Mouse (Mus musculus) hindbrain, embryonic 16.5 days (tissue): ENCODE data around the gene Nms. TPM values are rescaled to one million over a fixed set of nuclear protein-coding genes. Genes with fewer than 3 reads are reported as not detected.

Experiments
- ATAC-seq: fragments of 200-750 bp; cut with Nextera tagmentation; 2 replicates; pipeline ENCODE4 v1.8.0; 2017; ENCODE audit warnings: moderate TSS enrichment, moderate library complexity
- H3K27ac ChIP-seq: fragments of 300-500 bp; sonication (generic); 2 replicates; pipeline ENCODE4 v1.5.1; 2014; ENCODE audit warnings: low read depth, mild to moderate bottlenecking, control low read depth, low read length, moderate library complexity
- H3K27me3 ChIP-seq: fragments of 300-500 bp; sonication (generic); replicated peaks from 2 replicates; pipeline ENCODE4 v1.6.1; 2014; ENCODE audit warnings: low read length; ENCODE audit not compliant: control insufficient read depth, insufficient read depth
- H3K36me3 ChIP-seq: fragments of 300-500 bp; sonication (generic); 2 replicates; pipeline ENCODE4 v1.6.1; 2014; ENCODE audit warnings: mild to moderate bottlenecking, low read length, moderate library complexity, mixed read lengths; ENCODE audit not compliant: control insufficient read depth, insufficient read depth
- H3K4me1 ChIP-seq: fragments of 300-500 bp; sonication (generic); 2 replicates; pipeline ENCODE4 v1.6.1; 2014; ENCODE audit warnings: low read depth, low read length; ENCODE audit not compliant: control insufficient read depth, insufficient read depth
- H3K4me2 ChIP-seq: fragments of 300-500 bp; sonication (generic); 2 replicates; pipeline ENCODE4 v1.6.1; 2014; ENCODE audit warnings: mild to moderate bottlenecking, low read length, control low read depth, moderate library complexity
- H3K4me3 ChIP-seq: fragments of 300-500 bp; sonication (generic); 2 replicates; pipeline ENCODE4 v1.5.1; 2014; ENCODE audit warnings: mild to moderate bottlenecking, low read length, control low read depth, moderate library complexity
- H3K9ac ChIP-seq: fragments of 300-500 bp; sonication (generic); 2 replicates; pipeline ENCODE4 v1.6.1; 2014; ENCODE audit warnings: low read depth, mild to moderate bottlenecking, control low read depth, low read length, moderate library complexity
- H3K9me3 ChIP-seq: fragments of 300-500 bp; sonication (generic); 2 replicates; pipeline ENCODE4 v1.6.1; 2014; ENCODE audit warnings: mild to moderate bottlenecking, low read length, moderate library complexity; ENCODE audit not compliant: control insufficient read depth
- WGBS: fragments of 180-500 bp; shearing (Covaris S2); extraction: QIAGEN DNeasy Blood & Tissue Kit; methylation state at CpG from one replicate; pipeline ENCODE4 v1.1.7; 2014; 5-methylcytosine and 5-hydroxymethylcytosine counted together
- polyA plus RNA-seq: library from polyadenylated mRNA; unstranded; fragments of >200 nt; fragmentation: Nextera tagmentation; extraction: Ambion mirVana; gene quantifications from 2 replicates; pipeline ENCODE4 v1.2.1, GENCODE M21; 2015

Nms gene
- polyA plus RNA-seq, 1 experiment from 2014 or later = 2.0 TPM

DNA sequence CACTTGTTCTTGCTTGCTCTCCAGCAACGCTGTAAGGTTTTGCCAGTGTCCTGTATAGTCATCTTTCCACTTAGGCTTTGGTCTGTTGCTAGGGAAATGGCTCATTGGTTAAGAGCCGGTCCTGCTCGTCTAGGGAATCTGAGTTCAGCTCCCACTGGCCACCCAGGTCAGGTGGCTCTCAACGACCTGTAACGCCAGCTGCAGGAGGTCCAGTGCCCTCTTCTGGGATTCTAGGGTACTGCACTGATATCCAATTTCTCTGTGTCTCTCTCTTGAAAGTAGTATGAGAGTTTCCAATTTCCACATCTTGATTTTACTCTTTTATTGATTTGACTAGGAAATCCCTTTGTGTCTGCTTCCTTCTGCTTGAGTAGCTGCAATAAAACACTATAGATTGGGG is 4.3 kb upstream of the Nms start:
- no peak overlapping the region for H3K4me2 ChIP-seq
- H3K4me3 ChIP-seq = no peak overlapping the region
- H3K9ac ChIP-seq = no peak overlapping the region
- H3K36me3 ChIP-seq = no peaks in the 10 kb centered on the region
- H3K9me3 ChIP-seq = no peaks in the 10 kb centered on the region
- 27% methylated on average over 5 of the region's 5 CpGs for WGBS
- no peak overlapping the region for H3K27ac ChIP-seq
- ATAC-seq = no peak
- H3K27me3 ChIP-seq = no peaks in the 10 kb centered on the region; the same call in 1 of the 2 replicates
- H3K4me1 ChIP-seq = no peaks in the 10 kb centered on the region

DNA sequence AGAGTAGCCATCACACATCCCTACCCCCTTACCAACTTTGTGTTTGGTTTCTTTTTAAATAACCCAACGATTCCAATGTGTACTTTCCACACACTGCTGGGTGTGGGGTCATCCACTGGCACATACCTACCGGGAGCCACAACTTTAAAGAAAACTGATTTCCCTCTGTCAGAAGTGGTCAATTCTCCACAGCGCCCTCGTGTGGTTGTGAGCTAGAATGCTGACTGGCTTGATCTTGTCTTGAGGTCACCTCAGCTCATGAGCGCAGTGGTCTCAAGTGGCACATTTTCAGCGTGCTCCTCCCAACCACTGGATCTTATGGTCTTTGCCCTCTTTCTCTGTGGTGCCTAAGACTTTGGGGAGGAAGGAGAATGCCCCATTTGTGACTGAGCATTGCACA is 2.2 kb upstream of the Nms start:
- 24% methylated on average over 6 of the region's 6 CpGs for WGBS
- no peak overlapping the region for H3K27ac ChIP-seq
- no peak overlapping the region for H3K9ac ChIP-seq
- H3K9me3 ChIP-seq = no peaks in the 10 kb centered on the region
- no peaks in the 10 kb centered on the region for H3K36me3 ChIP-seq
- ATAC-seq = no peak
- H3K27me3 ChIP-seq = no peaks in the 10 kb centered on the region; the same call in 1 of the 2 replicates
- no peaks in the 10 kb centered on the region for H3K4me1 ChIP-seq
- no peak overlapping the region for H3K4me3 ChIP-seq
- no peak overlapping the region for H3K4me2 ChIP-seq

DNA sequence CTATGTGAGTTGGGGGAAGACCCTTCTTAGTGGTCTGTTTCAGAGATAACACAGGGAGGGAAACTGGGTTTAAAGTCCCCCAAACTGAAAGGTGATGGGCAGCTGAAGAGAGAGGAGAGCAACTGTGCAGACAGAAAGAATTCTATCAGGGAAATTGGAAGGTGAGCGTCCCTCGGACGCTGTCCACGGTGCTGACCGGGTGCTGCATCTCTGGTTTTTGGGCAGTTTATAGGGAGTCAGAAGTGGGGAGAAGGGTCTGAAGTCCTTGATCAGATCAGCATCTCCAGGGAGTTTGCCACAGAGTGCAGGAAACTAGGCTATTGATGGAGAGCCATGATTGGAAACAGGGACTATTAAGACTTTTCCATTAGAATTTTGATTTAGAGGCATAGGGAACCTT is 659 bp downstream of the Nms start:
- Histone ChIP-seq H3K9ac (no peak overlapping the region), H3K4me1 (no peaks in the 10 kb centered on the region), H3K36me3 (no peaks in the 10 kb centered on the region), H3K27me3 (no peaks in the 10 kb centered on the region; the same call in 1 of the 2 replicates), H3K4me3 (no peak overlapping the region), H3K27ac (no peak overlapping the region), H3K4me2 (no peak overlapping the region), H3K9me3 (no peaks in the 10 kb centered on the region)
- WGBS = 7% methylated on average over 5 of the region's 5 CpGs
- ATAC-seq = no peak

DNA sequence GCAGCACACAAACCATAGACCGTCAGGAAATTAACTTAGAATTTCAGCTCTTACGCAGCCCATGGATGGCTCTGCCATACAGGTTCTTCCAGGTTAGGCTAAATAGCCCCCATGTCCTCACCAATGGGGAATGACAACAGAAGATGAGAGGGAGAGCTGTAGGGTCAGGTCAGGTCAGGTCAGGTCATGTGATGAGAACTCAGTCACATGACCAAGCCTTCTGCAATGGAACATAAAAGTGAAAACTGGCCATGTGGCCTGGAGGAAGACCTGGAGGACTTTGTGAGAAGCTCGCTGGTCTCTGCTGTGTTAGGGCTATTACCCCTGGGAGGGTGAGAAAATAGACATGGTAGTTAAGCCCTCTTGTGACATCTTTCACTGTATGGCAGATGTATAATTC is 17.5 kb downstream of the Nms start:
- no peak overlapping the region for H3K27ac ChIP-seq
- H3K36me3 ChIP-seq = no peaks in the 10 kb centered on the region
- WGBS = 88% methylated on average over 3 of the region's 3 CpGs
- no peaks in the 10 kb centered on the region for H3K27me3 ChIP-seq
- H3K4me1 ChIP-seq = no peaks in the 10 kb centered on the region
- no peak overlapping the region for H3K4me2 ChIP-seq
- H3K9ac ChIP-seq = no peak overlapping the region
- no peak overlapping the region for H3K4me3 ChIP-seq
- H3K9me3 ChIP-seq = no peaks in the 10 kb centered on the region
- ATAC-seq = no peak

DNA sequence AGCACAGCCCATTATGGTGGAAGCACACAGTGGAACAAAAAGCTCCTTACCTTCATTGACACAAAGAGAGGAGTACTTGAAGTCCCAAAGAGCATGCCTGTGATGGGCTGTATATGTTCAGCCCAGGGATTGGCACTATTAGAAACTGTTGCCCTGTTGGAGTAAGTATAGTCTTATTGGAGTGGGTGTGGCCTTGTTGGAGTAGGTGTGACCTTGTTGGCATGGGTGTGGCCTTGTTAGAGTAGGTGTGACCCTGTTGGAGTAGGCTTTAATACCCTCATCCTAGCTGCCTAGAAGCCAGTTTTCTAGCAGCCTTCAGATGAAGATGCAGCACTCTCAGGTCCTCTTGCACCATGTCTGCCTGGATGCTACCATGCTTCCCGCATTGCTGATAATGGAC is 30.2 kb downstream of the Nms start:
- H3K27me3 ChIP-seq = no peaks in the 10 kb centered on the region
- no peak overlapping the region for H3K9ac ChIP-seq
- no peak overlapping the region for H3K27ac ChIP-seq
- no peak overlapping the region for H3K4me2 ChIP-seq
- H3K4me3 ChIP-seq = no peak overlapping the region
- no peaks in the 10 kb centered on the region for H3K36me3 ChIP-seq
- H3K9me3 ChIP-seq = no peaks in the 10 kb centered on the region
- no peak for ATAC-seq
- 100% methylated on average over 1 of the region's 1 CpGs for WGBS
- no peaks in the 10 kb centered on the region for H3K4me1 ChIP-seq

DNA sequence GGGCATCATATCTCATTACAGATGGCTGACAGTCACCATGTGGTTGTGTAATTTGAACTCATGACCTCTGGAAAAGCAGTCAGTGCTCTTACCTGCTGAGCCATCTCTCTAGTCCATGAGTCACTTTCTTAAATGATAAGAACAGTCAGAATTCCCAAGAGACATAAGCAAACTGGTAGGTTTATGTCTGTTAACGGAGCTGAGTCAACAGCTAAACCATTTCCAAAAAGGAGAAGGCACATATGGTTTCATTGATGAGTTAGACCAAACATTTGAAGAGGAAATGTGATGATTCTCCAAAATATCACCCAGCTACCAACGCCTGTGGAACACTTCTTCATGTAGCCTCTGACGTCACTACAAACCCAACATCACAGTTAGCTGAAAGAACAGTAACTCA is 32.8 kb downstream of the Nms start:
- H3K4me1 ChIP-seq = no peaks in the 10 kb centered on the region
- 89% methylated on average over 3 of the region's 3 CpGs for WGBS
- H3K27me3 ChIP-seq = no peaks in the 10 kb centered on the region
- H3K9ac ChIP-seq = no peak overlapping the region
- H3K36me3 ChIP-seq = no peaks in the 10 kb centered on the region
- H3K9me3 ChIP-seq = no peaks in the 10 kb centered on the region
- H3K27ac ChIP-seq = no peak overlapping the region
- no peak overlapping the region for H3K4me3 ChIP-seq
- no peak for ATAC-seq
- H3K4me2 ChIP-seq = no peak overlapping the region

DNA sequence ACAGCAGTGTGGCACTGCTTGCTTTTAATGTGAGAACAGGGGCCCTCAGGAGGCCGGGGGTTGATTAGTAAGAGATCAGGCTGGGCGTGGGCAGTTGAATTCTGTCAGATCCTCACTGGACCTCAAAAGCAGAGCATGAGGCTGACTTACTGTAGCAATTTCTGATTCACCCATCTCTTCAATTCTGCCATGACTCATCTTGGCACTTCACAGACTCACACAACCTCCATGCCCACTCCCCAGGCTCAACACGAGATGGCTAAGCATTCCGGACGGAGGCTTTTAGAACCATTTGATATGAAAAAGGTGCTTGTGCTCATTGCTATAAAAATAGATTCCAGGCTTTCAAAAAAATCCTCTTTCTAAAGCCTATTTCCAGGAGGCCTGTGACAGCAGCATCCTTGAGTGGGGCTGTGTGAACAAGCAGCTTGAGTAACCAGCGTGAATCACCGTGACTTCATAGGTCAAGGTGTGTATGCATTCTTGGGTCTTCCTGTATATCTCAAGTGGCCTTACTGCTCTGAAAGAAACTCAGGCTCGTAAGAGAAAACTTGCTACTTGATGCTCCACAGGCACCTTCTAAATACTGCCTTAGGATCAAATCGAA is 34.1 kb downstream of the Nms start:
- H3K9ac ChIP-seq = no peak overlapping the region
- no peak for ATAC-seq
- H3K27me3 ChIP-seq = no peaks in the 10 kb centered on the region
- no peaks in the 10 kb centered on the region for H3K4me1 ChIP-seq
- no peaks in the 10 kb centered on the region for H3K36me3 ChIP-seq
- no peak overlapping the region for H3K4me3 ChIP-seq
- 89% methylated on average over 9 of the region's 9 CpGs for WGBS
- no peaks in the 10 kb centered on the region for H3K9me3 ChIP-seq
- H3K27ac ChIP-seq = no peak overlapping the region
- no peak overlapping the region for H3K4me2 ChIP-seq

DNA sequence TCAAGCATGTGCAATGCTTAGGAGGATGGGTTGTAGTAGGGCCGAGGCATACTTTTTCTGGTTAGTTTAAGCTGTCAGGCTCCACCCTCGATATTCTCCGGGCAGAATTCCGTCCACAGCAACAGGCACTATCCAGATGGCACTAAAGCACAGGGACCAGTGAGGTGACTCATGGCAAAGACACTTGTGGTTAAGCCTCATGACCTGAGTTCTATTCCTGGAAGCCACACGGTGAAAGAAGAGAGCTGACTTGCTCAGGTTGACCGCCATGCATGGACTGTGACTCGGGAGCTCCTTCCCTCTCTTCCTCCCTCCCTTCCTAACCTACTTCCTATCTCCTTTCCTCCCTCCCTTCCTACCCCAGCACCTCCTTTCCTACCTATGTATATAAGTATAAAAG is 41.0 kb downstream of the Nms start:
- WGBS = 87% methylated on average over 7 of the region's 7 CpGs
- H3K4me3 ChIP-seq = no peak overlapping the region
- no peaks in the 10 kb centered on the region for H3K27me3 ChIP-seq
- no peaks in the 10 kb centered on the region for H3K36me3 ChIP-seq
- no peak overlapping the region for H3K9ac ChIP-seq
- H3K4me1 ChIP-seq = no peaks in the 10 kb centered on the region
- H3K27ac ChIP-seq = no peak overlapping the region
- H3K9me3 ChIP-seq = no peaks in the 10 kb centered on the region
- ATAC-seq = no peak
- H3K4me2 ChIP-seq = no peak overlapping the region

DNA sequence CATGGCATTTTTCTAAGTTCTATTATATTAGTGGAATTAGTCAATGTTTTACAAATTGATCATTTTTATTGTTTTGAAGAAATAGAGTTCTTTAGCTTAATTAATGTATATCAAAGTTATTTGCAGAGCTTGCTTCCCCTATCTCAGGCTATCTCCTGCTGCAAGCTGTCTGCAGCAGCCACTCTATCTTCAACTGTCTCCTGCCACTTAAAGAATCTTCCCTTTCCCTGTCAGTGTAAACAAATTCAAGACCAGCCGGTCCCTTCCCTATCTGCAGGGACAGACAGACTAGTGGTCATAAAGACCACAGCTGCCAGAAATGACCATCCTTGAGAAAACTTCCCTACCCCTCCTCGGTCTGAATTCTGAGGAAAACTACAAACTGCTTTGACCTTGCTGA is 44.9 kb downstream of the Nms start:
- ATAC-seq = no peak

DNA sequence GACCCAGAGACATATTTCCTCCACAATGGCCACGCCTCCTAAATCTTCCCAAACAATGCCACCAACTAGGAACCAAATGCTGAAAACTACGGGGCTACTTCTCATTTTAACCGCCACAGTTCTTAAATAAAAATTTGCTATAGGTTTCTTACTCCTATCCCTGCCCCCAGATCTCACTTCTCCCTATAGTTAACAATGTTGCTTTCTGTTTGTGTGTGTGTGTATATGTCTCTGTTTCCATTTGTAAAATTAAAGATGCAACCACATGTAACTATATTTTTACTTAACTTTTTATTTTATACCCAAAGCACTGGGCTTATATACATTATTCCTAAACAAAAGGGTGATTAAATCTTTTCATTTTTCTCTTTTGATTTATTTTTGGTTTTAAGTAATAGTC is 46.4 kb downstream of the Nms start, which contains the start of gene Pdcl3:
Gene Pdcl3, plus strand, starts transcription at position 301 of the 400 bp plus-strand sequence.
- H3K36me3 ChIP-seq = no peaks in the 10 kb centered on the region
- 87% methylated on average over 3 of the region's 3 CpGs for WGBS
- H3K9me3 ChIP-seq = no peaks in the 10 kb centered on the region
- H3K4me1 ChIP-seq = peaks cover 11% of the 10 kb centered on the region
- no peak within 1 kb of the TSS for H3K27ac ChIP-seq
- H3K4me2 ChIP-seq = no peak within 1 kb of the TSS
- H3K4me3 ChIP-seq = no peak within 1 kb of the TSS
- H3K27me3 ChIP-seq = no peaks in the 10 kb centered on the region
- no peak within 1 kb of the TSS for H3K9ac ChIP-seq
- ATAC-seq = no peak

More for the DNA sequence above, 44.9 kb downstream of the Nms start:
- Histone ChIP-seq H3K27me3 (no peaks in the 10 kb centered on the region), H3K9me3 (no peaks in the 10 kb centered on the region), H3K27ac (no peak overlapping the region), H3K4me3 (no peak overlapping the region), H3K36me3 (no peaks in the 10 kb centered on the region), H3K9ac (no peak overlapping the region), H3K4me1 (peaks cover 8% of the 10 kb centered on the region), H3K4me2 (no peak overlapping the region)
- 90% methylated on average over 2 of the region's 2 CpGs for WGBS
